Comparison of ENCODE assay signal across 30 mouse cellular contexts in the genomic region with DNA sequence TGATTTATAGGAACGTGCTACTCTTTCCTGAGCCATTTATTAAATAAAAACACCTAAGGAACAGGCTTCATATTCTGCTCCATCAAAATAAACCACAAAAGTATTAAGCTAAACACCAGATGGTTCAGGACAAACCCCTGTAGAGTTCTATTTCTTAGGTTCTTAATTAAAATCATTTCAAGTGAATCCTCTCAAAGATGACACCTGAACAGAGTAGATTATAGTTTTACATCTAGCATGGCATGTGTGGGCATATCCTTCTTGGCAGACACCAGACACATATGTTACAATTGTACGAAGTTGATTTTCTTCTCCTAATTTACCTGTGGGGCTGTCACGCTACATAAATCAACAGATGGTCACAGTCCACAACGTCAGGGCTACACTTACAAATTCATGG. TPM values are rescaled to one million over a fixed set of nuclear protein-coding genes. Genes with fewer than 3 reads are reported as not detected.
"Had no signal": no experiment of that assay in that cellular context is flagged by ENCODE, and none has a peak within 500 bp of the region (broad histone marks: within the 10 kb centered on the region; RNA-seq: fewer than 3 reads in every experiment).

No protein-coding gene starts in this region.

- H3K4me3 ChIP-seq: heart, adult 2 months; heart, embryonic 13.5 days; heart, embryonic 15.5 days; hindbrain, embryonic 12.5 days; hindbrain, embryonic 15.5 days; kidney, embryonic 15.5 days; limb, embryonic 13.5 days; limb, embryonic 15.5 days; liver, embryonic 12.5 days had no signal

- H3K27ac ChIP-seq: heart, adult 2 months; heart, embryonic 13.5 days; heart, embryonic 15.5 days; hindbrain, embryonic 12.5 days; hindbrain, embryonic 15.5 days; kidney, embryonic 15.5 days; kidney, postnatal 0 days; limb, embryonic 13.5 days; limb, embryonic 15.5 days; liver, embryonic 12.5 days; liver, embryonic 14.5 days had no signal

- ATAC-seq: intestine, embryonic 16.5 days; liver, embryonic 12.5 days had no signal

- H3K9me3 ChIP-seq: heart, embryonic 13.5 days; heart, embryonic 15.5 days; hindbrain, embryonic 12.5 days; hindbrain, embryonic 15.5 days; kidney, embryonic 15.5 days; limb, embryonic 13.5 days; limb, embryonic 15.5 days; liver, embryonic 12.5 days had no signal

- H3K4me2 ChIP-seq: heart, embryonic 11.5 days; heart, embryonic 13.5 days; heart, embryonic 15.5 days; hindbrain, embryonic 12.5 days; hindbrain, embryonic 15.5 days; kidney, embryonic 15.5 days; limb, embryonic 13.5 days; limb, embryonic 15.5 days; liver, embryonic 12.5 days had no signal

- H3K9ac ChIP-seq: heart, embryonic 13.5 days; heart, embryonic 15.5 days; hindbrain, embryonic 12.5 days; hindbrain, embryonic 15.5 days; kidney, embryonic 15.5 days; limb, embryonic 13.5 days; limb, embryonic 15.5 days; liver, embryonic 12.5 days; liver, embryonic 14.5 days had no signal

- H3K27me3 ChIP-seq: heart, embryonic 13.5 days; heart, embryonic 15.5 days; hindbrain, embryonic 12.5 days; hindbrain, embryonic 15.5 days; kidney, embryonic 15.5 days; limb, embryonic 13.5 days; limb, embryonic 15.5 days; liver, embryonic 12.5 days had no signal

- DNase-seq: gastrocnemius, postnatal 14 days; gastrocnemius, postnatal 36 days; heart, adult 11 months; heart, adult 2 months; heart, postnatal 14 days; heart, postnatal 36 days; kidney, adult 11 months; kidney, adult 2 months; kidney, adult 9 months; kidney, postnatal 14 days; kidney, postnatal 36 days; layer of hippocampus, adult 9-11 months; layer of hippocampus, postnatal 36 days; left cerebral cortex, postnatal 4 days had no signal

- H3K4me1 ChIP-seq: heart, embryonic 13.5 days; heart, embryonic 15.5 days; hindbrain, embryonic 12.5 days; hindbrain, embryonic 15.5 days; kidney, embryonic 15.5 days; limb, embryonic 13.5 days; limb, embryonic 15.5 days; liver, embryonic 12.5 days had no signal

- H3K36me3 ChIP-seq: heart, embryonic 13.5 days; heart, embryonic 15.5 days; hindbrain, embryonic 12.5 days; hindbrain, embryonic 15.5 days; kidney, embryonic 15.5 days; limb, embryonic 13.5 days; limb, embryonic 15.5 days; liver, embryonic 12.5 days had no signal

RNA-seq across cellular contexts. Expression of a gene that starts 35.5 kb away (rescaled TPM):
- total RNA-seq: gastrocnemius, adult 18-20 months; gastrocnemius, adult 8-10 months; gastrocnemius, postnatal 14 days; gastrocnemius, postnatal 36 days; hematopoietic stem cell, adult 5-6 weeks had no signal
- polyA plus RNA-seq: heart, adult 2 months; liver, adult 2 months had no signal
